ENCODE assay signal across 16 mouse cellular contexts in genomic region chr9:27336962-27337636, GRCm38 (mm10). TPM values are rescaled to one million over a fixed set of nuclear protein-coding genes. Genes with fewer than 3 reads are reported as not detected.
DNase-seq lines count a peak whose midpoint lies in the region; ATAC-seq lines count a peak whose summit lies in the region.
"Had no signal": no experiment of that assay in that cellular context is flagged by ENCODE, and none has a peak within 500 bp of the region (broad histone marks: within the 10 kb centered on the region; RNA-seq: fewer than 3 reads in every experiment).

No protein-coding gene starts in this region.

- H3K4me3 ChIP-seq in forebrain, embryonic 13.5 days: no peak overlapping the region
- H3K4me3 ChIP-seq in forebrain, embryonic 11.5 days (ENCODE audit: low read depth, low read length): no peak overlapping the region
- no peak overlapping the region for H3K4me3 ChIP-seq in midbrain, embryonic 13.5 days (replicated peaks)
- H3K4me3 ChIP-seq in midbrain, embryonic 11.5 days (ENCODE audit: low read depth, low read length): no peak overlapping the region
- no peak overlapping the region for H3K4me3 ChIP-seq in forebrain, embryonic 15.5 days
- H3K4me3 ChIP-seq: embryonic facial prominence, embryonic 13.5 days; heart, adult 2 months; liver, embryonic 15.5 days had no signal

- peak overlapping the region; percentile 33; the same call in 1 of the 2 replicates for H3K27ac ChIP-seq in forebrain, embryonic 13.5 days
- H3K27ac ChIP-seq in forebrain, embryonic 11.5 days (ENCODE audit: low read depth, low read length): no peak overlapping the region
- no peak overlapping the region for H3K27ac ChIP-seq in midbrain, embryonic 13.5 days
- no peak overlapping the region for H3K27ac ChIP-seq in midbrain, embryonic 11.5 days (ENCODE audit: low read depth, low read length)
- peak overlapping the region; percentile 56; the same call in 1 of the 2 replicates for H3K27ac ChIP-seq in forebrain, embryonic 15.5 days (replicated peaks)
- H3K27ac ChIP-seq: embryonic facial prominence, embryonic 13.5 days; heart, adult 2 months; liver, embryonic 15.5 days had no signal

- no peaks in the 10 kb centered on the region for H3K9me3 ChIP-seq in forebrain, embryonic 13.5 days (replicated peaks)
- H3K9me3 ChIP-seq in forebrain, embryonic 11.5 days (ENCODE audit: control insufficient read depth, low read length): no peaks in the 10 kb centered on the region
- H3K9me3 ChIP-seq in midbrain, embryonic 13.5 days: no peaks in the 10 kb centered on the region
- H3K9me3 ChIP-seq in midbrain, embryonic 11.5 days (ENCODE audit: control insufficient read depth, low read length): no peaks in the 10 kb centered on the region
- H3K9me3 ChIP-seq in forebrain, embryonic 15.5 days: no peaks in the 10 kb centered on the region
- H3K9me3 ChIP-seq: embryonic facial prominence, embryonic 13.5 days; liver, embryonic 15.5 days had no signal

- H3K4me2 ChIP-seq in forebrain, embryonic 13.5 days: no peak overlapping the region
- no peak overlapping the region for H3K4me2 ChIP-seq in forebrain, embryonic 11.5 days (ENCODE audit: low read depth, low read length, severe bottlenecking)
- no peak overlapping the region for H3K4me2 ChIP-seq in midbrain, embryonic 13.5 days (replicated peaks)
- no peak overlapping the region for H3K4me2 ChIP-seq in midbrain, embryonic 11.5 days
- H3K4me2 ChIP-seq in forebrain, embryonic 15.5 days (replicated peaks): no peak overlapping the region
- H3K4me2 ChIP-seq: embryonic facial prominence, embryonic 13.5 days; liver, embryonic 15.5 days had no signal

- DNase-seq in forebrain, embryonic 11.5 days (ENCODE audit: low spot score): no peak
- DNase-seq in midbrain, embryonic 11.5 days (ENCODE audit: low spot score, missing footprints): no peak
- DNase-seq in layer of hippocampus, adult 18-20 months (ENCODE audit: low spot score in 2 of 2): peak; percentile 30 to 46
- no peak for DNase-seq in liver
- no peak for DNase-seq in gastrocnemius, adult 8-10 months (ENCODE audit: low spot score in 2 of 2)
- DNase-seq: heart, adult 2 months; heart, postnatal 14 days had no signal

- H3K4me1 ChIP-seq in forebrain, embryonic 13.5 days: peaks cover 15% of the 10 kb centered on the region
- no peaks in the 10 kb centered on the region for H3K4me1 ChIP-seq in forebrain, embryonic 11.5 days (replicated peaks; ENCODE audit: control insufficient read depth, insufficient read depth, low read length)
- H3K4me1 ChIP-seq in midbrain, embryonic 13.5 days (replicated peaks): peaks cover 8% of the 10 kb centered on the region; the same call in 1 of the 2 replicates
- H3K4me1 ChIP-seq in midbrain, embryonic 11.5 days (ENCODE audit: control insufficient read depth, insufficient read depth, low read length): no peaks in the 10 kb centered on the region
- H3K4me1 ChIP-seq in forebrain, embryonic 15.5 days: peaks cover 16% of the 10 kb centered on the region
- H3K4me1 ChIP-seq: embryonic facial prominence, embryonic 13.5 days; liver, embryonic 15.5 days had no signal

- ATAC-seq in forebrain, embryonic 13.5 days: peak; percentile 58
- no peak for ATAC-seq in forebrain, embryonic 11.5 days (replicated peaks; ENCODE audit: low FRiP score)
- ATAC-seq in midbrain, embryonic 13.5 days: peak; percentile 12; the same call in 1 of the 2 replicates
- ATAC-seq in midbrain, embryonic 11.5 days (ENCODE audit: low FRiP score): no peak
- ATAC-seq in forebrain, embryonic 15.5 days (replicated peaks): peak; percentile 76

- 76% methylated on average over 4 of the region's 4 CpGs for WGBS in forebrain, embryonic 13.5 days
- 96% methylated on average over 4 of the region's 4 CpGs for WGBS in forebrain, embryonic 11.5 days
- WGBS in midbrain, embryonic 13.5 days: 92% methylated on average over 4 of the region's 4 CpGs
- 90% methylated on average over 4 of the region's 4 CpGs for WGBS in midbrain, embryonic 11.5 days
- 74% methylated on average over 4 of the region's 4 CpGs for WGBS in forebrain, embryonic 15.5 days

- peaks cover 45% of the 10 kb centered on the region for H3K36me3 ChIP-seq in forebrain, embryonic 13.5 days (ENCODE audit: poor library complexity, severe bottlenecking)
- no peaks in the 10 kb centered on the region; the same call in 1 of the 2 replicates for H3K36me3 ChIP-seq in forebrain, embryonic 11.5 days (ENCODE audit: control insufficient read depth, insufficient read depth, low read length)
- H3K36me3 ChIP-seq in midbrain, embryonic 13.5 days: peaks cover 50% of the 10 kb centered on the region
- H3K36me3 ChIP-seq in midbrain, embryonic 11.5 days (ENCODE audit: control insufficient read depth, insufficient read depth, low read length): peaks cover 4% of the 10 kb centered on the region; the same call in 1 of the 2 replicates
- H3K36me3 ChIP-seq in forebrain, embryonic 15.5 days: peaks cover 15% of the 10 kb centered on the region; the same call in 1 of the 2 replicates
- H3K36me3 ChIP-seq: liver, embryonic 15.5 days had no signal

- H3K9ac ChIP-seq in forebrain, embryonic 13.5 days: no peak overlapping the region
- H3K9ac ChIP-seq in forebrain, embryonic 11.5 days (ENCODE audit: low read length): no peak overlapping the region
- no peak overlapping the region for H3K9ac ChIP-seq in midbrain, embryonic 13.5 days (replicated peaks)
- no peak overlapping the region for H3K9ac ChIP-seq in midbrain, embryonic 11.5 days (ENCODE audit: low read length)
- no peak overlapping the region for H3K9ac ChIP-seq in forebrain, embryonic 15.5 days (replicated peaks)
- H3K9ac ChIP-seq: embryonic facial prominence, embryonic 13.5 days; liver, embryonic 15.5 days had no signal

- H3K27me3 ChIP-seq in forebrain, embryonic 13.5 days: no peaks in the 10 kb centered on the region
- H3K27me3 ChIP-seq in forebrain, embryonic 11.5 days (ENCODE audit: control insufficient read depth, insufficient read depth, low read length): no peaks in the 10 kb centered on the region
- H3K27me3 ChIP-seq in midbrain, embryonic 13.5 days: no peaks in the 10 kb centered on the region
- H3K27me3 ChIP-seq in midbrain, embryonic 11.5 days (ENCODE audit: control insufficient read depth, insufficient read depth, low read length): no peaks in the 10 kb centered on the region
- H3K27me3 ChIP-seq in forebrain, embryonic 15.5 days: no peaks in the 10 kb centered on the region
- H3K27me3 ChIP-seq: embryonic facial prominence, embryonic 13.5 days; liver, embryonic 15.5 days had no signal

RNA-seq across cellular contexts. Expression of gene Igsf9b, which starts 38.1 kb away (rescaled TPM):
- 9.4 and 11.8 TPM in 2 replicates for polyA plus RNA-seq in forebrain, embryonic 13.5 days (2015; fragmentation: Nextera tagmentation; extraction: Ambion mirVana)
- 8.4 and 8.8 TPM in 2 replicates for polyA plus RNA-seq in forebrain, embryonic 11.5 days (2014; fragmentation: Nextera tagmentation; extraction: Ambion mirVana)
- polyA plus RNA-seq in midbrain, embryonic 13.5 days (2015; fragmentation: Nextera tagmentation; extraction: Ambion mirVana): 11.3 and 12.6 TPM in 2 replicates
- 4.2 and 5.2 TPM in 2 replicates for polyA plus RNA-seq in midbrain, embryonic 11.5 days (2014; fragmentation: Nextera tagmentation; extraction: Ambion mirVana)
- polyA plus RNA-seq in forebrain, embryonic 15.5 days (2015; fragmentation: Nextera tagmentation; extraction: Ambion mirVana): 12.6 and 12.8 TPM in 2 replicates
- 10 to 100 TPM; 20.4 to 20.5 TPM for total RNA-seq in layer of hippocampus, adult 18-20 months (2021)
- total RNA-seq in gastrocnemius, adult 8-10 months (2022): 1 to 10 TPM in 3 of 4 experiments, under 1 TPM in 1; 0.67 to 1.4 (median 1.0) TPM
- total RNA-seq: MEL had no signal

RNA-seq across cellular contexts. Expression of gene Spata19, which starts 59.5 kb away (rescaled TPM):
- polyA plus RNA-seq in forebrain, embryonic 13.5 days (2015; fragmentation: Nextera tagmentation; extraction: Ambion mirVana): not detected in 2 replicates
- polyA plus RNA-seq in forebrain, embryonic 11.5 days (2014; fragmentation: Nextera tagmentation; extraction: Ambion mirVana): not detected in 2 replicates
- polyA plus RNA-seq in midbrain, embryonic 13.5 days (2015; fragmentation: Nextera tagmentation; extraction: Ambion mirVana): 0.35 TPM in 1 of 2 replicates, not detected in the other
- polyA plus RNA-seq in midbrain, embryonic 11.5 days (2014; fragmentation: Nextera tagmentation; extraction: Ambion mirVana): not detected in 2 replicates
- polyA plus RNA-seq in forebrain, embryonic 15.5 days (2015; fragmentation: Nextera tagmentation; extraction: Ambion mirVana): not detected in 2 replicates
- under 1 TPM in 1 of 2 experiments, not detected in 1; 0.54 TPM for total RNA-seq in layer of hippocampus, adult 18-20 months (2021)
- not detected for total RNA-seq in gastrocnemius, adult 8-10 months (2022)
- total RNA-seq: adrenal gland, postnatal 4 days; heart, adult 2 months; heart, postnatal 14 days; MEL had no signal
- polyA plus RNA-seq: embryonic facial prominence, embryonic 13.5 days; kidney, embryonic 16.5 days; liver, embryonic 15.5 days; spleen, adult 2 months had no signal

Comparison
In these comparisons a context has a peak if more than half of its experiments do, and no peak if none do; other contexts are left out.
1. ATAC-seq: peak in forebrain, embryonic 13.5 days (single experiment), midbrain, embryonic 13.5 days (single experiment) and forebrain, embryonic 15.5 days (single experiment); none in forebrain, embryonic 11.5 days (single experiment) and midbrain, embryonic 11.5 days (single experiment).
2. H3K27ac ChIP-seq: peak in forebrain, embryonic 13.5 days (single experiment) and forebrain, embryonic 15.5 days (single experiment); none in forebrain, embryonic 11.5 days (single experiment), midbrain, embryonic 13.5 days (single experiment) and midbrain, embryonic 11.5 days (single experiment).
3. DNase-seq: peak in layer of hippocampus, adult 18-20 months (2 of 2); none in forebrain, embryonic 11.5 days (single experiment), midbrain, embryonic 11.5 days (single experiment), liver (single experiment) and gastrocnemius, adult 8-10 months (0 of 2).